Mouse (Mus musculus): ENCODE results near the gene Adcy2. TPM values are rescaled to one million over a fixed set of nuclear protein-coding genes. Genes with fewer than 3 reads are reported as not detected.

Gene Adcy2
- polyA plus RNA-seq, 1 experiment: 0.32 TPM

DNA sequence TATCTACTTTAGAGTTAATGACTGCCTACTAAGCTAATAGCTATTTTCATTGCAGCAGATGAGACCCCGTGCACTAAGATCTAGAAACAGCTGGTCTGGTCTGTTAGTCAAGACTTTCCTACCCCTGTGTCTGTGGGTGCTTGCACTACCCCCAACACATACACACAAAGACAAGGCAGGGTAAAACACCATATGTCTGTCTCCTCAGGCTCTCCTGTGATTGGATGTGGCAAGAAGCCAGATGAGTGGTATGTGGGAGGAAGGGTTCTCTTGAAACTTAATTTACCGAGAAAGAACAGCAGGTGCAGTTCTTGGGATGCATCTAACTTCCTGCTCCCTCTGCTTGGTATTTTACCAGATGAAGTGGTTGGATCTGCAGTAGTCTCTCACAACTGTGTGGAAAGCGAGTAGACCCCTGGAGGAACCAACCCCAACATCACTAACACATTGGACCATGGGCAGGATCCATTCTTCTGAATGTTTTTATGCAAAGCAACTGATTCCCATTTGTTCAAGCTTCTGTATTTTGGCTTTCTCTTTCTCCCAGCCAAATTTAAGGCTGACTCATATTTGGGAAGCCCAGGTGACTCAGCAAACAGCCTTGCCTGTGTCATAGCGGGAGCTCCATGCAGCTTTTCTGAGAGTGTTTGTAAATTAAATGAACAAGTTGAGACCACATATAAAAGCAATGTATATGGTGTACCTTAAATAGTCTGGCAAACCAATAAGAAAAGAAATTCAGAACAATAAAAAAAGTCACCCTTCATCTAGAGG, 183.4 kb downstream of the Adcy2 start:
- no peaks in the 10 kb centered on the region for H3K4me1 ChIP-seq (ENCODE audit: control insufficient read depth, insufficient read depth, insufficient read length, low read length)
- no peak overlapping the region for H3K4me3 ChIP-seq (ENCODE audit: insufficient read depth, low read depth, low read length)
- no peak overlapping the region for H3K27ac ChIP-seq (replicated peaks; ENCODE audit: low read depth, low read length)

DNA sequence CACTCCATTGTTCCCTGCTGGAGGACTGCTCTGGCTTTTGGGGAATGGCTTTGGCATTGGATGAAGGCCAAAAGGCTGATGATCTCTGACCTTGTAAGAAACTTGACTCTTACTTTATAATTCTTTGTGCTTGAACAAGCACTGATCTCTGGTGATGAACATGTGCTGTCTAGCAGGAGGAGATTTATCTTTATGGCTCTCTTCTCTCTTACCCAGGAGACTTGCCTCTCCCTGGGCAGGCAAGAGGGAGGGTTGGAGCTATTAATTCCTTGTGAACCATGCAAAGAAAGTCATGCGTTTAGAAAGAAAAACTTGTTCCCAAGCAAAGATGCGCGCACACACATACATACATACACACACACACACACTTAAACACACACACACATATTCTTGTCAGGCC, 188.2 kb downstream of the Adcy2 start:
- Histone ChIP-seq H3K27ac (replicated peaks; ENCODE audit: low read depth, low read length) (no peak overlapping the region), H3K4me1 (ENCODE audit: control insufficient read depth, insufficient read depth, insufficient read length, low read length) (no peaks in the 10 kb centered on the region), H3K4me3 (ENCODE audit: insufficient read depth, low read depth, low read length) (no peak overlapping the region)

DNA sequence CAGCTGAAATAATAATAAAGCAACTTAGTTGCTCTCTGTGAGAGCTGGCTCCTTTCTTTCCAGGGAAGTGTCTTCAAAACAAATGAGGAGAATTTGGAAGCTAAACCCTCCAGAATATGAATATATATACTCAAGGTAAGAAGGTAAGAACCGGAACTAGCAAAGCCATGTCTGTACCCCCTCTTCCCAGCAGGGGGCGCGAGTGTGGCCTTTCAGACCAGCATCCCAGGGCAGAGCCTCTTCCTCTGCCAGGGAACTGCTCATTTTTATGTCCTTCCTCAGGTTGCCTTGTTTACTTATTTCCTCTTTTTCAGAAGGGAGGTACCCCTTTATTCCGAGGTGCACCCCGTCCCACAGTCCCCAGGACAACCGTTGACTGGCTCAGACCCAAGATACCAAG, 199.6 kb downstream of the Adcy2 start:
- H3K27ac ChIP-seq (replicated peaks; ENCODE audit: low read depth, low read length): no peak overlapping the region
- H3K4me1 ChIP-seq (ENCODE audit: control insufficient read depth, insufficient read depth, insufficient read length, low read length): no peaks in the 10 kb centered on the region

DNA sequence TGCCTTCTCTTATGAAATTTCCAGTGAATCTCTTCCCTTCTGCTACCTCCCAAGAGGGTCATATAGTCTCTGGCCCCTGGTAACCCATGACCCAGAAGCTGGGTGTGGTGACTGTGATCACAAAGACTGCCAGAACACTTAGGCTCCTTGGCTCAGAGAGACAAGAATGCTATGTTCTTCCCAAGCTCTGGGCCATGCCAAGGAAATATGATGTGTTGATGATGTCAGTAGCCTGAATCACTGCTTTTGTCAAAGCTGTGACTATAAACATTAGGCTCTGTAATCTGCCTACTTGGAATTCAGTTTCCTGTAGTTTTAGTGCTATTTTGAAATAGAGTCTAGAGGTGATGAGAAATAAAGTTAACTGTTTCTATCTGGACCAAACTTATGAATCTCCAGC, 206.1 kb downstream of the Adcy2 start:
- no peak overlapping the region for H3K27ac ChIP-seq (replicated peaks; ENCODE audit: low read depth, low read length)
- H3K4me1 ChIP-seq (ENCODE audit: control insufficient read depth, insufficient read depth, insufficient read length, low read length): no peaks in the 10 kb centered on the region
- H3K4me3 ChIP-seq (ENCODE audit: insufficient read depth, low read depth, low read length): no peak overlapping the region

More for the DNA sequence above, 199.6 kb downstream of the Adcy2 start:
- H3K4me3 ChIP-seq (ENCODE audit: insufficient read depth, low read depth, low read length): no peak overlapping the region

- Histone ChIP-seq H3K4me3 (ENCODE audit: insufficient read depth, low read depth, low read length) (no peak overlapping the region), H3K27ac (replicated peaks; ENCODE audit: low read depth, low read length) (no peak overlapping the region), H3K4me1 (ENCODE audit: control insufficient read depth, insufficient read depth, insufficient read length, low read length) (no peaks in the 10 kb centered on the region)
These were observed 211.9 kb downstream of the Adcy2 start for GRCm38 (mm10) chr13:68787286-68788061.

DNA sequence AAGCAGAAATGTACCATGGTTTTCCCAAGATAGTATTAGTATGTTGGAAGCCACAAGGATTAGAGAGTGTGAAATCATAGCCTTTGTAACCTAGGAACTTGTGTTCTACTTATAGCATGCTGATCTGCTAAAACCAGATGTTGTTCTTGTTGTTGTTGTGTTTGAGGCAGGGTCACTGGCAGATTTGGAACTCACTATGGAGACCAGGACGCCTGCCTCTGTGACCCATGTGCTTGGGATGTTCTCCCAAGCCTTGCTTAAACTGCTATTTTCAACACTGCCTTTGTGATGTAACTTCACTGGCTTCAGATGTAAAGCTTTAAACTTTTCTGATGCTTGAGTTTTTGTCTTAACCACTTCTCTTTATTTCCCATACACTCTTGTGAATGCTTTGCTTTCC, 216.2 kb downstream of the Adcy2 start:
- H3K4me3 ChIP-seq (ENCODE audit: insufficient read depth, low read depth, low read length): no peak overlapping the region
- H3K27ac ChIP-seq (replicated peaks; ENCODE audit: low read depth, low read length): no peak overlapping the region
- H3K4me1 ChIP-seq (ENCODE audit: control insufficient read depth, insufficient read depth, insufficient read length, low read length): no peaks in the 10 kb centered on the region

DNA sequence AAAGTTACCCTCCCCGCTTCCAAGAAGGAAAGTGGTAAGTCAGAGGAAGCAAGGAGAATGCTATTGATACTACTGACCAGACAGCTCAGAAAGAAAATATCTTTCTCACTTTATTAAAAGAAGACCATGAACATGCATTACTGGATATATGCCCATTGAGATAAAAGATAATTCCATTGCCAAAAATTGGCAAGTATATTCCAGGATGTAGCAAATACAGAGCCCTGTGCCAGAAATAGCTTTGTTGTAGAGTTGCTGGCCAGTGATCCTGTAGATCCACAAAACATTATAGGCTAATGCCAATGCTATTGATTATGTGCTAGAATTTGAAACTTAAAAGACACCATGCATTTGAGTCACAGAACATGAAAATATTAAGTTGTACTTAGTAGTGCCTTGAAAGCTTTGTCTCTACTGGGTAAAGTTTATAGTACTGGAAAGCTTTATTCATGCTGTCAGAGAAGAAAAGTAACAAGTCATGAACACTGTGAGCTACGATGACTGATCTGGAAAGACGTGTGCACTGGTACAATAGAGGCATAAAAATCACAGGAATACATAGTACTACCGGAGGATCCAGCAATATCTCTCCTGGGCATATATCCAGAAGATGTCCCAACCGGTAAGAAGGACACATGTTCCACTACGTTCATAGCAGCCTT, 221.2 kb downstream of the Adcy2 start:
- no peaks in the 10 kb centered on the region for H3K4me1 ChIP-seq (ENCODE audit: control insufficient read depth, insufficient read depth, insufficient read length, low read length)
- H3K27ac ChIP-seq (replicated peaks; ENCODE audit: low read depth, low read length): no peak overlapping the region
- H3K4me3 ChIP-seq (ENCODE audit: insufficient read depth, low read depth, low read length): no peak overlapping the region

DNA sequence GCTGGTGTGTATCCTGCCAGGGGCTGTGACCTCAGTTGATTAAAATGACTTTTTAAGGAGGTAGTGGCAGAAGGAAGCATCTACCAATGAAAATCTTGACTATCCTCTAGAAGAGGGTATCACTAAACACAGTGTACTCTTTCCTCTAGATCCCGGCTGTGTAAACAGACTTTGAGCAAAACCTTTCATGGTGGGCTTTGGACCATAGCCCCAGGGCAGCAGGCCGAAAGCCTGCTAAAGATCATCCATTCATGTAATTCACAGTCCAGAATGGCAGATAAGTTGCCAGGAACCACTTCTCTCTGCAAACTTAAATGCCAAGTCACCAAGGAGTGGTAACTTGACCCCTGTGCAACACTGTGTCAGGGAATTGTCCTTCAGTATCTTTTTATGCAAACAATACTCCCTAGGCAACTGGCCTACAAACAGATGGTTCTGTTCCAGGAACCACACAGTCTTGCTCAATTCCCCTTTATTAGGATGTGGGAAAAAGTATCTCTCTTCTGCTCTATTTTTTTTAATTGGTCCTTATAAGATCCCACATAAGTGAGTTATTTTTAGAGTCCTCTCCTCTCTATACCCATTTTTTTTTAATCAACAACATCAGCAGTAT, 225.6 kb downstream of the Adcy2 start:
- Histone ChIP-seq H3K27ac (replicated peaks; ENCODE audit: low read depth, low read length) (no peak overlapping the region), H3K4me3 (ENCODE audit: insufficient read depth, low read depth, low read length) (no peak overlapping the region), H3K4me1 (ENCODE audit: control insufficient read depth, insufficient read depth, insufficient read length, low read length) (no peaks in the 10 kb centered on the region)

- H3K27ac ChIP-seq (replicated peaks; ENCODE audit: low read depth, low read length): no peak overlapping the region
- H3K4me3 ChIP-seq (ENCODE audit: insufficient read depth, low read depth, low read length): no peak overlapping the region
- no peaks in the 10 kb centered on the region for H3K4me1 ChIP-seq (ENCODE audit: control insufficient read depth, insufficient read depth, insufficient read length, low read length)
These were observed 230.8 kb downstream of the Adcy2 start for GRCm38 (mm10) chr13:68768588-68768987.

- H3K4me1 ChIP-seq (ENCODE audit: control insufficient read depth, insufficient read depth, insufficient read length, low read length): no peaks in the 10 kb centered on the region
- H3K27ac ChIP-seq (replicated peaks; ENCODE audit: low read depth, low read length): no peak overlapping the region
- no peak overlapping the region for H3K4me3 ChIP-seq (ENCODE audit: insufficient read depth, low read depth, low read length)
These were observed 233.3 kb downstream of the Adcy2 start for GRCm38 (mm10) chr13:68765896-68766578.

DNA sequence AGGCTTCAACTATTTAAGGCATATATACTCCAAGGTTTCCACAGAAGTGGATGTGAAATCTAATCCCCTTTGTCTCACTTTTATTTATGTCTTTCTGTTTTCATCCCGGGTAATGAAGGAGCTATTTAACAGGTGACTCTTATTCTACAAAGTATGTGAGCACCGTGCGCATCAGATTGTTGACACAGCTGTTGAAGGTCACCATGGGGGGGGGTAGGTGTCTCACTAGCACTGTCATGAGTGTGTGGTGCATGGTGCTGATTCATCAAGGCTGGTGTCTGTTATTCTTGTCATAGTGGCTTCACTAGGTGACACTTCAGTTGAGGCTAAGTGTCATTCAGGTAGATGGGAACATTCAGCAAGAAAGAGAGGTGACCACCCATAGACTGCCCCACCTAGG, 234.7 kb downstream of the Adcy2 start:
- Histone ChIP-seq H3K27ac (replicated peaks; ENCODE audit: low read depth, low read length) (no peak overlapping the region), H3K4me1 (ENCODE audit: control insufficient read depth, insufficient read depth, insufficient read length, low read length) (no peaks in the 10 kb centered on the region)

GRCm38 (mm10) chr13:68749801-68750200, 249.5 kb downstream of the Adcy2 start:
- no peaks in the 10 kb centered on the region for H3K4me1 ChIP-seq (ENCODE audit: control insufficient read depth, insufficient read depth, insufficient read length, low read length)
- H3K4me3 ChIP-seq (ENCODE audit: insufficient read depth, low read depth, low read length): no peak overlapping the region
- no peak overlapping the region for H3K27ac ChIP-seq (replicated peaks; ENCODE audit: low read depth, low read length)

More for the DNA sequence above, 234.7 kb downstream of the Adcy2 start:
- H3K4me3 ChIP-seq (ENCODE audit: insufficient read depth, low read depth, low read length): no peak overlapping the region

DNA sequence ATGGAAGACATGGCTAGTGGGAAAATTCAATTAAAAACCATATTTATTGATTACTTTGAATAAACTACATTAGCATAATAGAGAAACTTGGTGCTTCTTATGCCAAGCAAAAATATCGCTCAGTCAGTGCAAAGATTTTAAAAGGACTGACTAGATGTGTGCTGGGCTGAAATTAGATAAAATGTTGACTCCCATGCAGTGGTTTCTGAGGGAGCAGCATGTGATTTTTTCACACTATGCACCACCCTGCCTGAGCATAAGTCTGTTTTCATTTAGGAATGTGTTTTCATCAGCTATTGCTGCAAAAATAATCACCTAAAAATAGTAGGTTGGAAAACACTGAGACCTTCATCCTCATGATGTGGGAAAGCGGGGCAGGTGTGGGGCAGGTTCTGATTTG, 250.0 kb downstream of the Adcy2 start:
- Histone ChIP-seq H3K4me1 (ENCODE audit: control insufficient read depth, insufficient read depth, insufficient read length, low read length) (no peaks in the 10 kb centered on the region), H3K4me3 (ENCODE audit: insufficient read depth, low read depth, low read length) (no peak overlapping the region), H3K27ac (replicated peaks; ENCODE audit: low read depth, low read length) (no peak overlapping the region)

GRCm38 (mm10) chr13:68745426-68745825, 253.9 kb downstream of the Adcy2 start:
- Histone ChIP-seq H3K4me1 (ENCODE audit: control insufficient read depth, insufficient read depth, insufficient read length, low read length) (no peaks in the 10 kb centered on the region), H3K4me3 (ENCODE audit: insufficient read depth, low read depth, low read length) (no peak overlapping the region), H3K27ac (replicated peaks; ENCODE audit: low read depth, low read length) (no peak overlapping the region)

- no peak overlapping the region for H3K4me3 ChIP-seq (ENCODE audit: insufficient read depth, low read depth, low read length)
- H3K4me1 ChIP-seq (ENCODE audit: control insufficient read depth, insufficient read depth, insufficient read length, low read length): no peaks in the 10 kb centered on the region
- no peak overlapping the region for H3K27ac ChIP-seq (replicated peaks; ENCODE audit: low read depth, low read length)
These were observed 286.7 kb downstream of the Adcy2 start for GRCm38 (mm10) chr13:68712661-68713060.

All from brown adipose tissue, adult 24 weeks (tissue).